Mouse (Mus musculus) G1E (cell line): ENCODE measurements around the gene Cfap73.

ENCODE experiments used
- CTCF ChIP-seq: IDR thresholded peaks from 2 replicates; pipeline ENCODE4 v1.5.1; 2012; ENCODE audit warnings: low read depth, low read length, inconsistent platforms, mixed read lengths
- GATA1 ChIP-seq: IDR thresholded peaks from 2 replicates; pipeline ENCODE4 v1.6.1; 2012; ENCODE audit warnings: borderline replicate concordance, low read length, inconsistent platforms, mixed read lengths
- GATA2 ChIP-seq: IDR thresholded peaks from 2 replicates; pipeline ENCODE4 v1.6.1; 2012; ENCODE audit warnings: low read depth, low read length, inconsistent platforms, borderline replicate concordance
- POLR2AphosphoS5 ChIP-seq: IDR thresholded peaks from 2 replicates; pipeline ENCODE4 v1.6.1; 2012; ENCODE audit warnings: low read depth, low read length, inconsistent platforms; ENCODE audit not compliant: insufficient replicate concordance
- TAL1 ChIP-seq: conservative IDR thresholded peaks from 2 replicates; pipeline ENCODE4 v1.6.1; 2012; ENCODE audit warnings: low read depth, low read length, inconsistent platforms, mixed read lengths

DNA sequence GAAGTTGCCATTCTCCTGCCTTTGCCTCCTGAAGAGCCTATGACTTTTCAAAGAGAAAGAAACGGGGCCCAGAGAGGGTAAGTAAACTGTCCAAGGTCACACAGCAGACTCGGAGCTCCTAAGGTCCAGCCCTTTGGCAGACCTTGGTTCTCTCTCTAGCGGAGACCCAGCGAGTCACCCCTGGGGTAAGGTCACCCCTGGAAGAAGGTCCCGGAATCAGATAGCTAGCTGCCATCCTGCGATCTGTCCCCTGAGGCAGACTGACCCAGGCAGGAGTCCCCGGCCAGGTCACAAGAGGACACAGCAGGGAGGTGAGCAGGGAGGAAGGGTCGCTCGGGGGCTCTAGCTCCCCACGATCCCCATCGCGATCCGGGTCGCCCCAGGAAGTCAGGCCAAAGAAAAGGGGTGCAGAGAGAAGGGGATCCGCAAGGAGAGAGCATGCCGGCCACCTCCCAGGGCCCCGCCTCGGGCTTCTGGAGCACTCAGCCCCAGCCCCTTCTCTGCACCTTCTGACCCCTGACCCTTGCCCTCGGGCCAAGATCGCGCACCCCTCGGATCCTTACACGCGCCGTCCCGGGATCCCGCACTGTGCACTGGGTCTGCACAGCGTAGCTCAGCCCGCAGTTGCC is 46.0 kb downstream of the Cfap73 start:
- TF ChIP-seq CTCF, result no peak
- TF ChIP-seq GATA1, result no peak
- no peak for TF ChIP-seq GATA2
- no peak for TF ChIP-seq POLR2AphosphoS5
- TF ChIP-seq TAL1, result no peak
